Mouse (Mus musculus) MEL (cell line): Measurements from ENCODE around the gene Prkar1b.

Experiments
- CTCF ChIP-seq, 3 experiments: IDR thresholded peaks in 2 of 3; conservative IDR thresholded peaks in 1 of 3; 2 replicates each; pipeline ENCODE4 v1.5.1; 2011 to 2012; ENCODE audit warnings: low read length in 3 of 3, low read depth in 2 of 3, mild to moderate bottlenecking in 2 of 3, improper control_type of control experiment in 1 of 3, inconsistent platforms in 1 of 3, mixed read lengths in 1 of 3, moderate library complexity in 1 of 3; ENCODE audit not compliant: control insufficient read depth in 1 of 3, insufficient read depth in 1 of 3, poor library complexity in 1 of 3, severe bottlenecking in 1 of 3
- NELFE ChIP-seq: IDR thresholded peaks from 2 replicates; pipeline ENCODE4 v1.6.1; 2011; ENCODE audit warnings: low read depth, low read length, improper control_type of control experiment

DNA sequence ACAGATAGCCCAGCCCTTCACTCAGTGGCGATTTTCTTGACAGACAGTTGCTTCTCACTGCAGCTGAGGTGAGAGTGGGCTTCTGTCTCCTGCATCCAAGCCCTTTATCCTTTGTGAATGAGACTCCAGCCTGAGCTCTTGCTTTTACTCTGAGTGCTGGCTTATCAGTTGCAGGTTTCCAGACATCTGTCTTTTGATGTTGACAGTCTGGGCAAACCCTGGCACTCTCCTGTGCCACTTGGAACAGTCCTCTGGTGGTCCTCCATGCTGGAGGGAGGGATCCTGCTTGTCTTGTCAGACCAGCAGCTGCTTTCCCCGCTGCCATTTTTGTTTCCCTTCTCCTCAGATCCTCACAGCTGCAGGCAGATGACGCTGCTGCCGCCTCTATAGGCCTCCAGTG lies 22.1 kb upstream of the Prkar1b start:
- no peak for TF ChIP-seq CTCF (IDR thresholded peaks at IDR 0.05 in 2 of 3, conservative IDR thresholded peaks at IDR 0.05 in 1 of 3; ENCODE audit: control insufficient read depth in 1 of 3, insufficient read depth in 1 of 3, low read depth in 2 of 3, low read length in 3 of 3, poor library complexity in 1 of 3, severe bottlenecking in 1 of 3)
- no peak for TF ChIP-seq NELFE
